Comparison of ENCODE assay signal across 11 mouse cellular contexts in genomic region chr10:99132189-99132588, GRCm38 (mm10). TPM values are rescaled to one million over a fixed set of nuclear protein-coding genes. Genes with fewer than 3 reads are reported as not detected.
DNase-seq lines count a peak whose midpoint lies in the region; ATAC-seq lines count a peak whose summit lies in the region.
"Had no signal": no experiment of that assay in that cellular context is flagged by ENCODE, and none has a peak within 500 bp of the region (broad histone marks: within the 10 kb centered on the region; RNA-seq: fewer than 3 reads in every experiment).

No protein-coding gene starts in this region.

- H3K27ac ChIP-seq in hindbrain, embryonic 13.5 days = no peak overlapping the region
- H3K27ac ChIP-seq in hindbrain, embryonic 10.5 days = no peak overlapping the region
- H3K27ac ChIP-seq: liver, embryonic 13.5 days had no signal

- H3K4me1 ChIP-seq in hindbrain, embryonic 13.5 days (replicated peaks) = peaks cover 24% of the 10 kb centered on the region
- H3K4me1 ChIP-seq in hindbrain, embryonic 10.5 days (replicated peaks) = peaks cover 14% of the 10 kb centered on the region

- peaks cover 39% of the 10 kb centered on the region for H3K36me3 ChIP-seq in hindbrain, embryonic 13.5 days
- peaks cover 70% of the 10 kb centered on the region for H3K36me3 ChIP-seq in hindbrain, embryonic 10.5 days
- H3K36me3 ChIP-seq: liver, embryonic 13.5 days had no signal

- peak; percentile 32; the same call in 1 of the 2 replicates for ATAC-seq in hindbrain, embryonic 13.5 days (ENCODE audit: low FRiP score)

- H3K27me3 ChIP-seq in hindbrain, embryonic 13.5 days = no peaks in the 10 kb centered on the region
- H3K27me3 ChIP-seq in hindbrain, embryonic 10.5 days (ENCODE audit: insufficient read depth, poor library complexity, severe bottlenecking) = no peaks in the 10 kb centered on the region
- H3K27me3 ChIP-seq: liver, embryonic 13.5 days had no signal

- no peak for DNase-seq in hindbrain, embryonic 10.5 days (ENCODE audit: low spot score)
- DNase-seq in retina, embryonic 14.5 days (ENCODE audit: low spot score) = peak; percentile 4
- DNase-seq in retina, postnatal 1 day = no peak
- peak; percentile 73 for DNase-seq in lung, postnatal 10 days
- DNase-seq in thymus, postnatal 36 days = peak; percentile 80 to 91
- DNase-seq in ovary, adult 18-20 months (ENCODE audit: low spot score) = no peak
- DNase-seq in embryo, embryonic 10.5 days (ENCODE audit: low spot score) = no peak
- DNase-seq: cerebellum, adult 9-10 months; liver, embryonic 13.5 days had no signal

- no peaks in the 10 kb centered on the region for H3K9me3 ChIP-seq in hindbrain, embryonic 13.5 days
- no peaks in the 10 kb centered on the region for H3K9me3 ChIP-seq in hindbrain, embryonic 10.5 days
- H3K9me3 ChIP-seq: liver, embryonic 13.5 days had no signal

- no peak overlapping the region for H3K4me3 ChIP-seq in hindbrain, embryonic 13.5 days
- H3K4me3 ChIP-seq in hindbrain, embryonic 10.5 days = no peak overlapping the region
- H3K4me3 ChIP-seq: liver, embryonic 13.5 days had no signal

- no peak overlapping the region for H3K4me2 ChIP-seq in hindbrain, embryonic 13.5 days
- H3K4me2 ChIP-seq: liver, embryonic 13.5 days had no signal

- 68% methylated on average over 6 of the region's 6 CpGs for WGBS in hindbrain, embryonic 13.5 days
- 83% methylated on average over 6 of the region's 6 CpGs for WGBS in hindbrain, embryonic 10.5 days

- H3K9ac ChIP-seq in hindbrain, embryonic 13.5 days = peak overlapping the region; percentile 35; the same call in 1 of the 2 replicates
- H3K9ac ChIP-seq: liver, embryonic 13.5 days had no signal

RNA-seq across cellular contexts. Expression of gene Phxr2, which starts 6.1 kb away (rescaled TPM):
- not detected in 2 replicates for polyA plus RNA-seq in hindbrain, embryonic 13.5 days (2015; fragmentation: Nextera tagmentation; extraction: Ambion mirVana)
- polyA plus RNA-seq in hindbrain, embryonic 10.5 days (2016; fragmentation: Nextera tagmentation; extraction: Ambion mirVana) = 0.24 TPM in 1 of 2 replicates, not detected in the other
- polyA plus RNA-seq: gonadal fat pad, adult 2 months; liver, embryonic 13.5 days had no signal

RNA-seq across cellular contexts. Expression of gene Galnt4, which starts 24.2 kb away (rescaled TPM):
- polyA plus RNA-seq in hindbrain, embryonic 13.5 days (2015; fragmentation: Nextera tagmentation; extraction: Ambion mirVana) = 3.1 and 3.9 TPM in 2 replicates
- 3.5 and 4.4 TPM in 2 replicates for polyA plus RNA-seq in hindbrain, embryonic 10.5 days (2016; fragmentation: Nextera tagmentation; extraction: Ambion mirVana)

RNA-seq across cellular contexts. Expression of gene Poc1b, which starts 25.4 kb away (rescaled TPM):
- polyA plus RNA-seq in hindbrain, embryonic 13.5 days (2015; fragmentation: Nextera tagmentation; extraction: Ambion mirVana) = 10.1 and 11.9 TPM in 2 replicates
- polyA plus RNA-seq in hindbrain, embryonic 10.5 days (2016; fragmentation: Nextera tagmentation; extraction: Ambion mirVana) = 27.6 and 33.4 TPM in 2 replicates

Comparison
In these comparisons a context has a peak if more than half of its experiments do, and no peak if none do; other contexts are left out.
1. DNase-seq: peak in retina, embryonic 14.5 days (single experiment), lung, postnatal 10 days (single experiment) and thymus, postnatal 36 days (2 of 2); none in hindbrain, embryonic 10.5 days (single experiment), retina, postnatal 1 day (single experiment), ovary, adult 18-20 months (single experiment) and embryo, embryonic 10.5 days (single experiment).